Mouse (Mus musculus) kidney, adult 2 months (tissue): ENCODE measurements at regions not wholly inside any gene's neighbourhood (a gene's known extent, or its start where the extent isn't known, plus 50 kb on each side); places are given as distances from the start of the nearest gene placed in this dataset.

ENCODE experiments used
- DNase-seq: peaks from one replicate; pipeline ENCODE4 v3.0.0; 2021
- H3K27ac ChIP-seq: fragments of 200-500 bp; 2 replicates; pipeline ENCODE4 v1.5.1; 2012; ENCODE audit warnings: low read depth, low read length, control low read depth, inconsistent platforms; ENCODE audit not compliant: insufficient read depth
- H3K27me3 ChIP-seq: fragments of 200-500 bp; replicated peaks from 2 replicates; pipeline ENCODE4 v1.6.1; 2012; ENCODE audit warnings: mild to moderate bottlenecking, moderate library complexity, low read length, inconsistent platforms; ENCODE audit not compliant: control insufficient read depth, insufficient read depth
- H3K36me3 ChIP-seq: fragments of 200-500 bp; 2 replicates; pipeline ENCODE4 v1.6.1; 2012; ENCODE audit warnings: mild to moderate bottlenecking, moderate library complexity, low read length, inconsistent platforms; ENCODE audit not compliant: control insufficient read depth, insufficient read depth
- H3K4me1 ChIP-seq: fragments of 200-500 bp; 2 replicates; pipeline ENCODE4 v1.6.1; 2011; ENCODE audit warnings: low read length; ENCODE audit not compliant: control insufficient read depth, insufficient read depth
- H3K4me3 ChIP-seq: fragments of 200-500 bp; 2 replicates; pipeline ENCODE4 v1.5.1; 2011; ENCODE audit warnings: mild to moderate bottlenecking, low read depth, low read length, control low read depth; ENCODE audit not compliant: insufficient read depth
- CTCF ChIP-seq: fragments of 200-500 bp; conservative IDR thresholded peaks from 2 replicates; pipeline ENCODE4 v1.5.1; 2011; ENCODE audit warnings: low read depth, mild to moderate bottlenecking, control low read depth, low read length, moderate library complexity, mixed read lengths; ENCODE audit not compliant: insufficient read depth, insufficient read length
- POLR2A ChIP-seq: fragments of 200-500 bp; IDR thresholded peaks from one replicate; pipeline ENCODE4 v1.6.1; 2011; ENCODE audit warnings: low read depth, low read length, control low read depth
- WGBS: fragments of 180-500 bp; shearing (Covaris S2); methylation state at CpG from one replicate; pipeline ENCODE4 v1.1.7; 2018; 5-methylcytosine and 5-hydroxymethylcytosine counted together

DNA sequence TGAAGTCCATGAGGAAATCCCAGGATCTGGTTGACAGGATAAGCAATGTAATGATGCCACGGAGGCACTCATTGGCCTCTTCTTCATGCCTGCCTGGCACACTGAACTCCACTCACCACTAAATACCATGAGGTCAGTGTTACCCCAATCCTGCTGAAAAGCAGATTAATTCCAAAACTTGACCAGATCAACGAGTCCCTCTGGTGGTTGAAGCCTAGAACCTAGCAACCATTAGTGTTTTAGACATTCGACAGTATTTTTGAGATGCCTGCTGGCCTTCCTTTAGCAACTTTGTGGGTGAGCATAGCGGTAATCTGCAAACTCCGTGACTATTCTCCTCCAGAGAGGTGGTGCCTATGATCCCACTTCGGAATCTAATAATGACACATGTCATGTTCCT, 92.3 kb upstream of the Prok2 start:
- Histone ChIP-seq H3K36me3 (no peaks in the 10 kb centered on the region), H3K27ac (no peak overlapping the region), H3K27me3 (no peaks in the 10 kb centered on the region), H3K4me1 (no peaks in the 10 kb centered on the region), H3K4me3 (no peak overlapping the region)
- TF ChIP-seq POLR2A: no peak
- no peak for TF ChIP-seq CTCF
- WGBS: 87% methylated on average over 6 of the region's 6 CpGs
- DNase-seq: no peak

DNA sequence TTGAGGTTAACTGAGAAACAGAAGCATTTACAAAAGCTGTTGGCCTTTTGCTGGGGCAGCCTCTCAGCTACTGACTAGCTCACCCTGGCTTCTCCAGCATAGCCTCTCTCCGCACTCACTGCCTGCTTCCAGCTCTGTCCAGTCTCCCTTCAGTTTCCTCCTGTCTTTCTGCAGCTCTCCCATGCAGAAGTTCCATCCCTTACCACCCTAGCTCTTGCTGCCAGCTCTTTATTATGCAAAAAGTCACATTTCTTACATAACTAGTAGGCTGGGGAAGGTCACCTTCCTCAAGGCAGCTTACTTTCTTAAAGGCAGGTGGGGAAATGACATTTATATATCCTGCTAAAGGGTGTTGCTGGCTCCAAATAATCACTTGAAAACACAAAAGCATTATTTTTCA, 91.1 kb upstream of the Prok2 start:
- no peaks in the 10 kb centered on the region for H3K36me3 ChIP-seq
- no peaks in the 10 kb centered on the region for H3K4me1 ChIP-seq
- no peak for TF ChIP-seq POLR2A
- no peak for TF ChIP-seq CTCF
- DNase-seq: peak; percentile 35
- H3K4me3 ChIP-seq: no peak overlapping the region
- peak overlapping the region; percentile 41; the same call in 1 of the 2 replicates for H3K27ac ChIP-seq
- 75% methylated on average over 1 of the region's 1 CpGs for WGBS
- H3K27me3 ChIP-seq: no peaks in the 10 kb centered on the region

DNA sequence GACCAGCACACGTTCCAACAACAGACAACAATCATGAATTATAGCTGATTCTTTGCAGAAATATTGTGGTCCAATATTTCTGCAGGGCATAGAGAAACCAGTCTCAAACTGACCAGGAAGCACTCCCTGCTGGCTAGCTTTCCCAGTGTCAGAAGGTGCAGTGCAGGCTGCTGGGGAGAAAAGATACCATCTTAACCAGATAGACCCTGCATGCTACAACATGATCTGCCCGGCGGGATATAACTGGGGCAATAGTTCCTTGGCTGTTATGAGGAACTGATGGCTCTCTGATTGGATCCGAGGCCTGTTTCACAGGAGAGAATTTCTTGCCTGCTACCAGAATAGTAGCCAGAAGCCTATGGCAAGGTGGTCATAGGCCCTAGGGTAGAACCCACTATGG, 86.9 kb upstream of the Prok2 start:
- Histone ChIP-seq H3K4me1 (no peaks in the 10 kb centered on the region), H3K27me3 (no peaks in the 10 kb centered on the region), H3K4me3 (no peak overlapping the region), H3K27ac (no peak overlapping the region), H3K36me3 (no peaks in the 10 kb centered on the region)
- DNase-seq: no peak
- 75% methylated on average over 4 of the region's 4 CpGs for whole genome bisulfite sequencing
- TF ChIP-seq POLR2A: no peak

DNA sequence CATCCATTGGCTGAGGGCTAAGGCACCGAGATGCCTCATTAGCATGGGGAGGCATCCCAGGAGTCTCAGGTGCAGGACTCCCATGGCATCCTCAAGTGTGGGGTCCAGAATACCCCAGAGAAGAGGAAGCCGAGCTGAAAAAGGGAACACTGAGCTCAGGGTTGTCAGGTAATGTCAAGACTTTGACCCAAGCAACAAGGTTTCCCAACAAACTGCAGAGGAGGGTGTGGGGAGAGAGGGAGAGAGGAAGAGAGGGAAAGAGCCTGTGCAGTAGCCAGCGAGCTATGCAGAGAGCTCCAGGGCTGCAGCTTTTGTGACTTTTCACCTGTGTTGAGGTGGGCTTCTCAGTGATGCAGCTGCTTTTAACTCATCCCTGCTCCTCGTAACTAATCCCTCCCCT, 85.7 kb upstream of the Prok2 start:
- TF ChIP-seq CTCF: no peak
- no peak for TF ChIP-seq POLR2A
- H3K36me3 ChIP-seq: no peaks in the 10 kb centered on the region
- H3K27ac ChIP-seq: no peak overlapping the region
- WGBS: 85% methylated on average over 4 of the region's 4 CpGs
- H3K27me3 ChIP-seq: no peaks in the 10 kb centered on the region
- H3K4me3 ChIP-seq: no peak overlapping the region
- H3K4me1 ChIP-seq: no peaks in the 10 kb centered on the region
- no peak for DNase-seq

DNA sequence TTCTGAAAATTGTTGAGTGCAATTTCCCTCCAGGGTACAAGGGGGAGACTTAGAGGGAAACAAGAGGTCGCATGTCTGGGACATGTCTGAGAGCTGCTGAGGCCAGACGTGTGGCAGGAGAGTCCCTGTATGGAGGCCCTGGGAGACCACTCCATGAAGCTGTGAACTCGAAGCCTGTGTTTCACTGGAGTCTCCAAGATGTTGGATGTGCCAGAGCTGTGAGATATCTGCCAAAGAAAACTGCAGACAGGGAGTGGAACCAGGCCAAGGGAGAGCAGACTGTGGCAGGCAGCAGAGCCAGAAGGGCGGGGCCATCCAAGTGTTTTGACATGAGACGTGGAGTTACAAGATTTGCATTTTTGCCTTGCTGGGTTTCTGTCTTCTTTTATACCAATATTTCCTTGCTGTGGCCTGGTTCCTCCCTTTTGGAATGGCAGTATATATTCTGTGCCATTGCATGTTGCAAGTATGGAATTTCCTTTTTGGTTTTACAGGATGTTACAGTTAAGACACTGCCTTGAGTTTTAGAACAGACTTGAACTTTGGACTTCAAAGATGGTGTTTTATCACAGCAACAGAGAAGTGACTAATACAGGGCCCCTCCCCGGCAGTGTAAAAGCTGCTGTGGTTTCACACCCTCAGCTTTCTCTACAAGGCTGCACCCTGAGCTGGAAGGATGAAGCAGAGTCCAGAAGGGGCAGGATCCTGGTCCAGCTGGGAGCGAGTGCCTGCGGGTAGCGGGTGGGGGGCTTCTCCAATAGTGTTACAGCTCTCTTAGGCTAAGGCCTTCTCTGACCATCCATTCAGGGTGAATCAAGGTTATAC, 85.0 kb upstream of the Prok2 start:
- H3K36me3 ChIP-seq: no peaks in the 10 kb centered on the region
- H3K27me3 ChIP-seq: no peaks in the 10 kb centered on the region
- H3K4me3 ChIP-seq: no peak overlapping the region
- no peak overlapping the region for H3K27ac ChIP-seq
- TF ChIP-seq POLR2A (no peak), CTCF (no peak)
- peak; percentile 74 for DNase-seq
- WGBS: 62% methylated on average over 9 of the region's 9 CpGs
- H3K4me1 ChIP-seq: no peaks in the 10 kb centered on the region

DNA sequence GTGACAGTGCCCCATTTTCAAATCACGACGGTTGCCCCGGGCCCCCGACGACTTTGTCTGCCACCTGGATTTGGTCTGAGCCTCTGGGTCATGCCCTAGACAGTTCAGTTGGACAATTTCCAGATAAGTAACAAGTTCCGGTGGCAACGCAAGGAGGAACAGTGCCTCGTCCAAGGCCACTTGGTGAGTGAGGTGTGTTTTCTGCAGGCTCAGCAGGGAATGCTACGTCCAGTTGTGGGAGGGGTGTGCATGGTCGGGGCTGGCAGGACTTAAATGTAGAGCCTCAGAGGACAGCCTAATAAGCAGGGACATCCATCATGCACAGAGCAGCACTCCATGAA, 78.7 kb upstream of the Prok2 start:
- H3K27me3 ChIP-seq: no peaks in the 10 kb centered on the region
- DNase-seq: peak; percentile 11
- no peaks in the 10 kb centered on the region for H3K36me3 ChIP-seq
- no peak overlapping the region for H3K4me3 ChIP-seq
- TF ChIP-seq CTCF: no peak
- no peak for TF ChIP-seq POLR2A
- no peaks in the 10 kb centered on the region; the same call in 1 of the 2 replicates for H3K4me1 ChIP-seq
- H3K27ac ChIP-seq: no peak overlapping the region
- WGBS: 22% methylated on average over 10 of the region's 10 CpGs

DNA sequence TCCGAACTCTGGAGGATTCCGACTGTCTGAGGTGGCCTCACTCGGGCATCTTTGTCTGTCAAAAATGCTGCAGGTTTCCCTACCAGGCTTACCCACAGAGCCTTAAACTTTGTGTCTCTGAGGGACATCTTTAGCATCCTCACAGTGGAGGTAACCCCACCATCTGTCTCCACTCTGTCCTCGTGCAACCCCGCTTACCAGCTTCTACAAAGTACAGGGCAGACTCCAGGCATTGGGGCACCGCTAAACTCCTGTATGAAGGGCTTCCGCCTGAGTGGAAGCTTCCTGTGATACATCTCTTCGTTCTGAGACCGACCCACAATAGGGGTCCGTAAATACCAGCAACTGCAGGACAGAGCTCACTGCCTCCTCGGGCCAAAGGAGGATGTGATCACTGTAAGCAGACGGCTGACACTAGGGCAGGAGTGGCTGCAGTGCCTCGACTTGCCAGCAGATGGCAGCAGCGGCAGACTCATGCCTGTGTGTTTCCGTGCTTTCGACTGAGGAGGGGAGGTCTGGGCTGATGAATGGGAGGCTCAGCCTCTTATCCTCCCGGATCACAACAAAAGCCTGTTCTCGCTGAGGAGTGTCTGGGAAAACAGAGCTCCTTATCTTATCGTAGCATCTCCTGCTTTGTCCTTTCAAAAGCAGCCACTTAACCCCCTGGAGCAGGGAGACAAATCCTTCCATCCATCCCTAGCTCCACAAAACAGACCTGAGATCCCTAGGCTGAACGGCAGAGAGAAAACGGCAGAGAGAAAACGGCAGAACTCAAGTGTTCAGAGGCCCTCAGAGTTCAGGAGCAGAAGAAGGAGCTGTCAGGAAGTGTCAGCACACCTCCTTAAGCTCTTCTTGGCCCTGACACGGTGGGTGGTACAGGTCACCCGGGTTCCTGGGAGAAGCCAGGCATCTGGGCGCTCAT, 78.1 kb upstream of the Prok2 start:
- no peak overlapping the region for H3K27ac ChIP-seq
- no peak overlapping the region for H3K4me3 ChIP-seq
- H3K27me3 ChIP-seq: no peaks in the 10 kb centered on the region
- TF ChIP-seq CTCF (peak; percentile 99), POLR2A (no peak)
- H3K4me1 ChIP-seq: no peaks in the 10 kb centered on the region; the same call in 1 of the 2 replicates
- DNase-seq: peak; percentile 88
- H3K36me3 ChIP-seq: no peaks in the 10 kb centered on the region
- 25% methylated on average over 25 of the region's 25 CpGs for WGBS
